ENCODE assay signal across 23 mouse cellular contexts in the genomic region with DNA sequence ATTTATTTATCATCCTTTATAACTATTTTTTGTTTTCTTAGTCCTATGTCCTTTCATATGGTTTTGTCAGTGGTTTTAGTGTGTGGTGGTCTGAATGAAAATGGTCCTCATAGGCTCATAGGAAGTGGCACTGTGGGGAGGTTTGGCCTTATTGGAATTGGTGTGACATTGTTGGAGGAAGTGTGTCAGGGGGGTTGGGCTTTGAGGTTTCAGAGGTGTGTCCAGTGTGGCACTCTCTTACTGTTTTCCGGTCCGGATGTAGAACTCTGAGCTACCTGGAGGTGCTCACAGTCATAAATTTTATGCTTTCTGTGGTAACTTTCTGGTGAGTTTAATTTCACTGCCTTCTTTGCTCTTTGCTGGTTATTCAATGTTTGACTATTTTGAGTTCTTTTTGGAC. TPM values are rescaled to one million over a fixed set of nuclear protein-coding genes. Genes with fewer than 3 reads are reported as not detected.
A peak's percentile ranks its signal among the peaks of the same experiment; 100 is the strongest.
DNase-seq lines count a peak whose midpoint lies in the region; ATAC-seq lines count a peak whose summit lies in the region.
"Had no signal": no experiment of that assay in that cellular context is flagged by ENCODE, and none has a peak within 500 bp of the region (broad histone marks: within the 10 kb centered on the region; RNA-seq: fewer than 3 reads in every experiment).

No protein-coding gene starts in this region.

- H3K36me3 ChIP-seq in splenic B cell, adult 2 months (ENCODE audit: control insufficient read depth, insufficient read depth, low read length, poor library complexity, severe bottlenecking) = peaks cover 19% of the 10 kb centered on the region

- ATAC-seq in megakaryocyte, adult 5-6 weeks (ENCODE audit: poor library complexity, severe bottlenecking) = peak; percentile 100
- ATAC-seq: hindbrain, postnatal 0 days; midbrain, embryonic 13.5 days had no signal

- H3K27me3 ChIP-seq in splenic B cell, adult 2 months (ENCODE audit: control insufficient read depth, insufficient read depth, low read length, poor library complexity, severe bottlenecking) = no peaks in the 10 kb centered on the region
- H3K27me3 ChIP-seq: CH12.LX; forebrain, embryonic 12.5 days; liver, embryonic 12.5 days; midbrain, embryonic 13.5 days; stomach, embryonic 15.5 days had no signal

- DNase-seq in spleen, postnatal 36 days (ENCODE audit: low spot score in 2 of 2) = peak; percentile 30 to 46
- DNase-seq in spleen, postnatal 14 days (ENCODE audit: low spot score in 2 of 2) = no peak
- peak; percentile 71 for DNase-seq in T-cell, adult 2 months (ENCODE audit: low spot score)
- DNase-seq in splenic B cell, adult 2 months (ENCODE audit: low read depth, low spot score) = peak; percentile 72
- DNase-seq in urinary bladder, postnatal 4 days (ENCODE audit: low spot score in 2 of 2) = no peak
- no peak for DNase-seq in cerebellum, postnatal 10 days
- no peak for DNase-seq in cerebellum, adult 8-10 months
- DNase-seq: cerebellum, adult 18-20 months; gastrocnemius, postnatal 25 days; kidney, adult 9 months; kidney, postnatal 4 days; layer of hippocampus, adult 9-11 months; lung, adult 2 months; lung, postnatal 4 days; right cerebral cortex, postnatal 25 days; thymus, adult 2 months had no signal

RNA-seq across cellular contexts. Expression of gene Hltf, which starts 47.2 kb away (rescaled TPM):
- 57.8 and 70.3 TPM in 2 replicates for total RNA-seq in megakaryocyte, adult 5-6 weeks (2015)
- total RNA-seq in megakaryocyte, adult 5-6 weeks (2017) = 51.8 and 58.5 TPM in 2 replicates

RNA-seq across cellular contexts. Expression of gene Gyg, which starts 50.3 kb away (rescaled TPM):
- total RNA-seq in megakaryocyte, adult 5-6 weeks (2015) = 190 and 197 TPM in 2 replicates
- total RNA-seq in megakaryocyte, adult 5-6 weeks (2017) = 64.1 and 69.4 TPM in 2 replicates

Comparison
In these comparisons a context has a peak if more than half of its experiments do, and no peak if none do; other contexts are left out.
1. DNase-seq: peak in spleen, postnatal 36 days (2 of 2), T-cell, adult 2 months (single experiment) and splenic B cell, adult 2 months (single experiment); none in spleen, postnatal 14 days (0 of 2), urinary bladder, postnatal 4 days (0 of 2), cerebellum, postnatal 10 days (0 of 2) and cerebellum, adult 8-10 months (single experiment).